Mouse (Mus musculus) bone marrow macrophage, adult 2 months (primary cell): ENCODE data around the gene Zfp810.

ENCODE experiments used
- CTCF ChIP-seq: IDR thresholded peaks from 2 replicates; pipeline ENCODE4 v1.5.1; 2012; ENCODE audit warnings: low read depth, mild to moderate bottlenecking, low read length, moderate library complexity
- POLR2A ChIP-seq: IDR thresholded peaks from 2 replicates; pipeline ENCODE4 v1.6.1; 2012; ENCODE audit warnings: mild to moderate bottlenecking, low read depth, low read length, borderline replicate concordance

DNA sequence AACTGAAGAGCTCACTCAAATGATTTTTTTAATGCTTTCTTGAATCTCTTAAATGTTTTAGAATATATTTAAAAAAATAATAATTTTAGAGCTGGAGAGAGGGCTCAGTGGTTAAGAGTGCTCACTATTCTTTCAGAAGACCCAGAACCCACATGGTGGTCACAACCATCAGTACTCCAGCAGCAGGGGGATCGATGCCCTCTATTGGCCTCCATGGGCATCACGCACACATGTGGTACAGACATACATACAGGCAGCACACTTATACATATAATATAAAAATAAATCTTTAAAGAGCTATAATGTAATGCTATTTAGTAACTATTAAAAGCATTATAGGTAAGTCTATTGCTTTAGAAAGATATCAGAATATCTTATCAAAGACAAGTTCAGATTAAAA, 29.8 kb upstream of the Zfp810 start:
- TF ChIP-seq CTCF (no peak), POLR2A (no peak)
